Mouse (Mus musculus) lung, postnatal 36 days (tissue): ENCODE measurements at regions not wholly inside any gene's neighbourhood (a gene's known extent, or its start where the extent isn't known, plus 50 kb on each side); places are given as distances from the start of the nearest gene placed in this dataset.

ENCODE experiments used
- DNase-seq: peaks from one replicate; pipeline ENCODE4 v3.0.0; 2022; ENCODE audit warnings: mixed read lengths

DNA sequence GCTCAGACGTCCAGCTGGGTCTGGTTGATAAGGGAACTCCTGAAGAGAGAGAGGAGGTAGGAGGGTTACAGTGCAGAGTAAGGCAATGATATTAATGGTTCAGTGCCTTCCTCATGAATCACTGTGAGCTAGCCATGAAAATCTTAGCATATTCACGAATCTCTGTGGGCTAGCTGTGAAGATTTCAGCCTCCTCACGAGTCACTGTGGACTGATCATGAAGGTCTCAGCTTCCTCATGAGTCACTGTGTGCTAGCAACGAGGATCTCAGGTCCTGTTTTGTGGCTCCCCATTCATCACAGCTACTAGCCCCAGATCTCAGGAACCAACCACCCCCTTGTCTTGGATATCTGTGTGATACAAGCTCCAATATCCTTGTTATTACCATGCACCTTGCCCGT lies 191.4 kb downstream of the Rap2a start:
- DNase-seq, result no peak

DNA sequence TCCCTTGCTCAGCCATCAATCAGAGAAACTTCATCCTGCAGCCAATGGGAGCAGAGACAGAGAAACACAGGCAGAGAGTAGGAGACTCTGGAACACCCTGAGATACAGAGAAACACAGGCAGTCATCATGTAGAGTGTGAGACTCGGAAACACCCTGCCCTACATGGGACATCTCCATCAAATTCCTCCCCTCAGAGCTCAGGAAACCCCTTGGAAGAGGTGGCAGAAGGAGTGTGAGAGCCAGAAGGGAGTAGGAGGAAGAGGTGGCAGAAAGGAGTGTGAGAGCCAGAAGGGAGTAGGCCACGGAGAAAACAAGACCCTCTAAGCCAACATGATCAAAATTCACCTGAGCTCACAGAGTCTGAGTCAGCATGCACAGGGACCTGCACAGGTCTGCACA lies 197.5 kb downstream of the Rap2a start:
- no peak for DNase-seq

DNA sequence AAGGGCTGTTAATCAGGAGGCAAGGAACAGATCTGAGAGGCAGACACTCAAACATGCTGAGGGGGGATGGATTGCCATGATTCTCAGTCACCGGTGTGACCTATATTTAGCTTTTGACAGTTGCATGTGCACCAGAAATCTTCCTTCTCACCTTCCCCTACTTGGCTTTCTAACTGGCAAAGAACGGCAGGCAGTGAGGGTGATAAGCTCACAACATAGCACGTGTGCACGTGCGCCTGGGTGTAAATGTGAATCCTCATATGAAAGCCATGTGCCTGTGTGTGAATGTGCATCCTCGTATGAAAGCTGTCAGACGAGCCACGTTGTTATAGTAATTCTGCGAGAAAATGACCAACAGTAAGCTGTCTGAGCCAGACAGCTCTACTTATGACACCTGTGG lies 200.3 kb downstream of the Rap2a start:
- no peak for DNase-seq

DNA sequence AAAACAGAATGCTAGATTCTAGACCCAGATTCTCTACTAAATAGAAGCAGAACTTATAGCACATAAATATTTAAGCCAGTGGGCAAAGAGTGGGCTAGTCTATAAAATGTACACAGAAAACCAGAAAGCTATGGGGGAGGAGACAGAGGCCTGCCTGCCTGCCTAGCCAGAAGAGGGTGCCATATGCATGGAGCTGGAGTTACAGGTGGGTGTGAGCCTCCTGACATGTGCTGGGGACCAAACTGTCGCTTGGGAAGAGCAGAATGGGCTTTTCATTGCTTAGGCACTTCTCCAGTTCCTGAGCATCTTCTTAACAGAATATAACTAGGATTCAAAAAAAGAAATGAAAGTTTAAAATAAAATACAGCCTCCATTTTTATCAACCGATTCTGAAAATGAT lies 200.8 kb downstream of the Rap2a start:
- DNase-seq, result no peak

DNA sequence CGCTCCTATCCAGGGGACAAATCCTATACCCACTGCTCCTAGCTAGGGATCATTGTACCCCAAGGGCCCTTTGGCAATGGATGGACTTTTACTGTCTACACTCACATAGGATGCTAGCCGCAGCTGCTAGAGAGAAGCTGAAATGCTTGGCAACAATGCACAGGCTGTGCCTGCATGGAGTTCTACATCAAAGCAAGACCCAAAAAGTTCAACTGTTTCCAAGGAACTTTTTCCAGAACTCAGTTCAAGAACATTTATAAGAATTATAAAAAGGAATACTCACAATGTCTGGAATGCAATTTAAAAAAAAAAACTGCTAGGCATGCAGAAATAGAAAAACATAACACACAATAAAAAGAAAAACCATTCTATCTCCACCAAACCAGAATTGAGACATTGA lies 202.0 kb downstream of the Rap2a start:
- DNase-seq, result peak; percentile 22

DNA sequence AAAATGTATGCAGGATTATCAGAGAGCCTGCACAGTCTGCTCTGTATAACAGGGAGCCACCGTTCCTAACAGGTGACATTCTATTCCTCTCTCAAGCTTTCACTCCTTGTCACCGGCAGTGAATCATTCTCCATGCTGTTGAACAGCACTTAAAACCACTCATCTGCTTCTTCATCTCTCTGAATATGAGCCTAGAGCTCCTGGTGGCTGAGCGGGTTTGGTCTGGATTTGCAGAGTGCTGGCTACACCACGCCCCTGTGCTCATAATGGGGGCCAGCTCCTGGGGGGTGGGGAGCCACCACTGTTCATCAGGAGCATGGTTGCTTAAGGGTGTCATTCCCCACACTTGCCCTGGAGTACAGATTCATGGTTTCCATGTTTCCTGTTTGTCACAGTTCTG lies 207.0 kb downstream of the Rap2a start:
- DNase-seq, result peak; percentile 22

DNA sequence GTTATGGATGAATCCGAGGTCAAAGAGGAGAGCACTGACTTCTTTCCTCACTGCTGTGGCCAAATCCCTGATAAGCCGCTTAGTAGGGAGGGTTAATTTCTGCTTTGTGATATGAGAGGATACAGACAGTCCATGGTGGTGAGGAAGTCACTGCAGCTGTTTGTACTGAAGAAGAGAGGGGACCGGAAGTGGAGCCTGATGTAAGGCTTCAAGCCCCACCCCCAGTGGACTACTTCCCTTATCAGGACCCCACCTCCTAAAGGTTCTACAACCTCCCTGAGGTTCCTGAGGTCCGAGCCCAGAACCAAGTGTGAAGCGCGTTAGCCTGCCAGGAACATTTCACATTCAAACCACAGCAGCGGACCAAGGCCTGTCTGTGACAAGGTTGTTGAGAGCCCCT lies 207.6 kb downstream of the Rap2a start:
- DNase-seq, result peak; percentile 28

DNA sequence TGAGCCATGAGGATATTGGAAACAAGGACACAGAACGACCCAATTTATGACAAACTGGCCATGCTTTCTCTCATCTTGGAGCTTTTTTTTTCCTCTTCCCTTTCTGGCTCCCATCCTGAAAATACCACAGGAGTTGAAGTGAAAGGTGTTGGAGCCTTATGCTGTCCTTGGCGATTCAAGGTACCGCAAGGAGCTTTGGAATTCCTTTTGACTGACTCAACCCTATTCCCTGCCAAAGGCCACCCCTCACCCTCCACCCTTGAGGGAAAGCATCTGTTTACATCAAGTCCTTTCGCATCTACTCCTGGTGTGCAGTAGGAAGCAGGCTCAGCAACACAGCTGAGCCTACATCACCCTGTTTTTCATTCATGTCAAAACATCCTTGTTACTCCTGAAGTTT lies 208.5 kb downstream of the Rap2a start:
- peak; percentile 14 for DNase-seq

DNA sequence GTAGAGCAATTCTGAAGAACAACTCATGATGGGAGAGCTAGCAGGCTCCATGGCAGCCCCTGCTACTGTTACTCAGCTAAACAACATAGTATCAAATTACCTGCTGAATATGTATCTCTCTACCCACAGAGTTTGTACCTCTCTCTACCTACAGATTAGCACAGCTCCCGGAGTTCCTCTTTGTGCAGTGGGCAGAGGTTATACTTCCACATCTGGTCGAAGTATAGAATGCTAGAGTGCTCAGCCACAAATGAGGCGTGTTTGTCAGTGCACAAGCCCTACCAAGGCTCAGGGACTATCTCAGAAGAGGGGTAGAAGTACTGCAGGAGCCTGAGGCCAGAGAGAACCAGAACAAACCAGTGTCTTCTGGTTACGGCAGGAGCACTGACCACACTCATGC lies 211.6 kb upstream of the Ipo5 start:
- DNase-seq, result no peak

DNA sequence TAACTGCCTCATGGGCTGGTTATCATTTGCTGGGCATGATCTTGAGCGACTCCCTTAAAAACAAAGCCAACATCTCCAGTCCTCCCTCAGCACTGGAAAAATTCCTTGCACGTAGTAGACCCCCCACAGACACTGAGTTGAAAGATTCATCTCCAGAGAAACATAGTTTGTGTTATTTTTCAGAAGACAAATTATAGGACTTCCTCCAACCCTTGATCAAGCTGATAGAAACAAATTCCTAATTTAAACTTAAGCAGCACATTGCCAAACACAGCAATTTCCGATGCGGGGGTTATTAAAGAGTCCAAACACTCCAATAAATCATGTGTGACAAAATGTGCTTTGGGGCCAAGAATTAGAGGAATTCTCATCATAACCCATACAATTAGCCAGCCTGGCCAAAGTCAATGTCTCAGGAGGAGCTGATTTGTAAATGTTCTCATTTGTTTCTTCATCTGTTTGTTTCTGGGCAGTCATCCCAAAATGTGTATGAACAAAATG lies 205.7 kb upstream of the Ipo5 start:
- peak; percentile 60 for DNase-seq

DNA sequence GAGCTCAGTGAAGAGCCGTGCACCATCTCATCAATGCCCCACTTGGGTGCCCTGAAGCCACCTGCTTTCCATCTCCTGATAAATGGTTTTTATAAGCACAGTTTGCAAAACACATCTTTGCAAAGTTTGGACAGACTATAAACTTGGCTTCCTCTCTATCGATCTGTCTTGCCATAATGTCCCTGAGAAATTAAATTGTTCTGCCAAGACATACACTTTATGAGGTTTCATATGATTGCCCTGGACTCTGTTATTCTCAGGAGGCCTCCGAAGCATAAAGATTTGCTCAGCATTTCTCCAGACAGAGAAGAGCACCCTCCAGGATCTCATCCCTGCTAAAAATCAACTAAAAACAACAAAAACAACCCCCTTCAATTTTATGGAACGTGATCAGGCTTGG lies 200.2 kb upstream of the Ipo5 start:
- DNase-seq, result no peak

DNA sequence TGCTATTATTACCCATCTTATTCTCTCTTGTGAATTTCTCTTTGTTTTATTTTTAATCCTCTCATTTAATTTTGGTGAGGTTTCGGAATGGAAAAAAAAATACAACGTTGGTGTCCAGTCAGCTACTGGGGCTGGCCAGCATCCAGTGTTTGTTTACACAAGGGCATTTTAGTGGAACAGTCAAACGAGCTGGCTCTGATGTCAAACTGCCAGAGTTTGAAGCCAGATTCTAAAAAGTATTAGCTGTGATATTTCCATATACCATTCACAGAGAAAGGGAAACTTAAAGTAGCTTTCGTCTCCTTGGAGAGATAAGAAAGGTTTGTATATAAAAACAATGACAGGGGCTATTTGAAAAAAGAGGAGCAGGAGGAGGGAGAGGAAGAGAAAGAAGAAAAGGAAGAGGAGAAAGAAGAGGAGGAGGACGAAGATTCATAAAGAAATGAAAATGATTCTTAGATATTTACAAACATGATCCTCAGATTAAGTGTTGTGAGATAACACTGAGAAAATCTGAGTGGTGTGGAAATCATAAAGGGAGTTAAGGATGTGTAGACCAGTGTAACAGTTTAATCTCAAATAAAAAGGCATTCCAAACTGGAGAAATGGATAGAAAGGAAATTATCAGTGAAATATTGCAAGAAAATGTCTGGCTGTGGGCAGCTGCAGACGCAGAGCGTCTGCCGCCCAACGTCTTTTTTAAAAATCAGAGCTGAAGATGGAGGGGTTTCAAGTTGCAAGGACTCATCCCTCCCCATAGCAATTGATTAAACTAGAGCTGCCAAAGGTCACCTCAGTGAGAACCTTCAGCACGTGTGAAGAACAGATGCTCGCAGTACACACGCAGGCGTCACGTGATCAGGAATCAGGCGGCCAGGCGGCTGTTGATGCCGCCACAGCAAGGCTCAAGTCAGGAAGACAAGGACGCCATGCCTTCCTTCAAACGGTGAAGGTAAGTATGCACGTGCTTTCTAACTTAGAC lies 190.3 kb upstream of the Ipo5 start:
- DNase-seq, result peak; percentile 74

DNA sequence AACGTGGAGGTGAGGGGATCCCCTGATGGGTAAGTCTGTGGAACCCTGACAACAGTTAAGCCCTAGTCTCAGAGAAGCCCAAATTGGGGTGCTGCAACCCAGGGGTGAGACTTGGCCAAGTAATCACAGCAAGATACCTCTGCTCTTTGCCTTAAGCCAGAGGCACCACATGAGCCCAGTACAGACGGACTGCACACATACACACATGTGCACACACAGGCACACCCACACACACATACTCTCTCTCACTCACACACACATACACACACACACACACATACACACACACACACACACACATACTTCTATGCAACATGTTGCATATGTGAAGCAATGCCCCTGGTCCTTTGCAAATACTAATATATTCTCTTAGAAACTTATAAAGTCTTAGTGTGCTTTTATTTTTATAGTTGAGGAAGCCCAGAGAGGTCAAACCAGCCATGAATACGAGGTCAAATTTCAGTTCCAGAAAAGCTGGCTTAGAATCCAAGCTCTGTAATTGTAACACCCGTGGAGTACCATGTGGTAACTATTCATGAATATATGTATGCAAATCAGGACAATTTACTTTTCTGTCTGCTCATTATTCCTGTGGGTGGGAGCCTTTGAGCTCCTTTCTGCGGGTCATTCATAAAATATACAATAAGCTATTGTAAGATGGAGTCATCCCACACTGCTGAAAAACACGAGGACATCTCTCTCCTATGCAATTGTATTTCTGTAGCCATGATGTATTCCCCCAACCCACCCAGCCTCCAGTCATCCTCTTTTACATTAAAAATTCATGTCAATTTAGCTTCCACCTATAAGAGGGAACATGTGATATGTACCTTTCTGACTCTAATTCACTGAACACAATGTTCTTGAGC lies 189.2 kb upstream of the Ipo5 start:
- no peak for DNase-seq

DNA sequence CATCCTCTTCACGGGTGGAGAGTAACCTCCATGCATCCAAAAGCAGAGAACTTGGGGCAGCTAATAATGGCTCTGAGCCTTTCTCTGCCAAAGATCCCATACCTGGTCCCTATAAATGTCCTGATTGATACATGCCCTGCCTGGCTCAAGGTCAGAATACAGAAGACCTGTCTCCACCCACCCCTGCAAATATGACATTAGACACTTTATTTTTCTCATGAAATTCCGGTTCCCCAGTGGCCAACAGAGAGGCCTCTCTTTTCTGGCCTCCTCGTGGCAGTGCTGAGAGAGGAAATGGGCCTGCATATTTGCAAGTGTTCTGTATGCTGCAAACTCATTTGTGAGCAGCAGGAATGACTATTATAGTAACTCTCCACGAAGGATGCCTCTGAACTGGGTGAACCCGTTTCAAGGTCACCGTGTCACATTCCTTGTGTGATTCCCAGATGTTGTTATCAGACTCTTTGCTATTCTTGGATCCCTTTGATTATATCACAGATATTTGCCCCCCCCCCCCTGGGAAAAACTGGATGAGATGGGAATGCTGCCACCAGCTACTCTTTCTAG lies 188.4 kb upstream of the Ipo5 start:
- peak; percentile 42 for DNase-seq

DNA sequence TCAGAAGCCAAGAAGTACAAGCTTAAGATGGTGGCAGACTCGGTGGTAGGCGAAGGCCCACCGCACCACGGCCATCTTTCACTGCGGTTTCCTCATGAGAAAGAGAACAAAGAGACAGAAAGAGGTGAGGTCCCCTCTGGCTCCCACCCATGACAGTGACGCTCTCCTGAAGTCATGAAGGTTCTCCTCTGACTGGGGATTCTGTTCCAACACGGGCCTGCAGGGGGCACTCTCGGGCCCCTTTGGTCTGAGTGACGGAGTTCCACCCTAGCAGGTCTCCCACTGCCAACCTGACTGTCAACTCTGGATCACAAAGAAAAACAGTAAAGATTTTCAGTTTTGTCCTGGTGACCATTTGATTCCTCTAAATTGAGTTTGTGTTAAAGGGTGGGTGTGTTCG lies 182.9 kb upstream of the Ipo5 start:
- DNase-seq, result no peak

DNA sequence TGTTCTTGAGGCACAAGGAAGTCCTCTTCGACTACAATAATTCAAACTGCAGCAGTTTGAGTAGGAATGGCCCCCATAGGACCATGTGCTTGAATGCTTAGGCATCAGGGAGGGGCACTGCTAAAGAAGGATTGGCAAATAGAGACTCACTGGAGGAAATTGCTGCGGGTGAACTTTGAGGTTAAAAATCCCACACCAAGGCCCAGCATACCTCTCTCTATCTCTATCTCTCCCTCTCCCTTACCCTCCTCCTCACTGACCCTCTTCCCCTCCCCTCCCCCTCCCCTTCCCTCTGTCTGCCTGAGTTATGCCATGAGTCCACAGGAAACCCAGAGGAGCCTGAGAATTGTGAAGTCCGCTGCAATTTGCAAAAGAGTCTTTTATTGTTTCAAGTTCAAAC lies 180.8 kb upstream of the Ipo5 start:
- DNase-seq, result no peak

DNA sequence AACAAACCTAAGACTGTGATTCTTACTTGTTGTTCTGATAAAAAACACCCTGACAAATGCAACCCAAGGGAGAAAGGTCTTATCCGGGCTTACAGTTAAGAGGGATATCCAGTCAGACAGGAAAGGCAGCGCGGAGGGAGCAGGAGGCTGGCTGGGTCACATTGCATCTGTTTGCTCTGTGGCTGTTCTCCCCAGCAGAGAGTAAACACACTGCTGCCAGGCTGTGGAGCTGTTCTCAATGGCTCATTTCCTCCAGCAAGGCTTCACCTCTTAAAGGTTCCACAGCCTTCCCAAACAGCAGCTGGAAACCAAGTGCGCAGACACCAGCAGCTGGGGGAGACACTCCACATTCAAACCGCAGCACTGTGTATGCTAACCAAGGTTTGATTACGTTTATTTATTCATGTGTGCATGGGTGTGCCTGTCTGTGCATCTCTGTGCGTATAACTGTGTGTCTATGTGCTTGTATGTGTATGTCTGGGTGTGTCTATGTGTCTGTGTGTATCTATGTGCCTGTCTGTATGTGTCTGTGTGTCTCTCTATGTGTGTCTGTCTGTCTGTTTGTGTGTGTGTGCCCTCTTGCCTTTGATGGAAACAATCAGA lies 179.2 kb upstream of the Ipo5 start:
- DNase-seq, result no peak

DNA sequence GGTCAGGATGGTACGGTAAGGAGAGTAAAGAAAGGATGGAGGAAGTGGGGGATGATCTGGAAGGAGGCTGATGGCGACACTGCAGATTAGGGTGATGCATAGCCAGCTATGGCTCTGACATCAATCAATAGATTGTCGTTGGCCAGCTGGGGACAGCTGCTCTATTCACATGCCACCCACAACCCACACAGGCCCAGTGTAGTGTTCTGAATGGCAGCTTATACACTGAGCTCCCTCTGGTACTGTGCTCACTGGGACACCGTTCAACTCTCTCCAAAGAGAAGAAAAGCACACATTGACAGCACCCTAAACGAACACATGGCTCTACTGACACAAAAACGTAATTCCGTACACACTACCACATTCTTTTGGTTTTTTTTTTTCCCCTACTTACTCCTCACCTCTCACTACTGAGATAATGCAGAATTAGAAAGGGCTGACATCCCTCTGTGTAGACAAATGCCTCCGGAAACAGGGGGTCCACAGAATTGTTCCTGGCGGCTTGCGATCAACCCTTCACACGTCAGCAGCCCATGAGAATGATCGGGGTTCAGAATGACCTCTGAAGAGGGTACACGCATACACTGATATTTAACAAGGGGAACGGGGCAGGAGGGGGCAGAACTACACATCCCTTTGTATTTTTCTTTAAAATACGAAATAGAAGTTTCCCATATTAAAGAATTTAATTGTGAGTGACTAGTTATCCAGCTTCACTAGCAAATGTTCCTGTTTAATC lies 178.5 kb upstream of the Ipo5 start:
- DNase-seq, result no peak

DNA sequence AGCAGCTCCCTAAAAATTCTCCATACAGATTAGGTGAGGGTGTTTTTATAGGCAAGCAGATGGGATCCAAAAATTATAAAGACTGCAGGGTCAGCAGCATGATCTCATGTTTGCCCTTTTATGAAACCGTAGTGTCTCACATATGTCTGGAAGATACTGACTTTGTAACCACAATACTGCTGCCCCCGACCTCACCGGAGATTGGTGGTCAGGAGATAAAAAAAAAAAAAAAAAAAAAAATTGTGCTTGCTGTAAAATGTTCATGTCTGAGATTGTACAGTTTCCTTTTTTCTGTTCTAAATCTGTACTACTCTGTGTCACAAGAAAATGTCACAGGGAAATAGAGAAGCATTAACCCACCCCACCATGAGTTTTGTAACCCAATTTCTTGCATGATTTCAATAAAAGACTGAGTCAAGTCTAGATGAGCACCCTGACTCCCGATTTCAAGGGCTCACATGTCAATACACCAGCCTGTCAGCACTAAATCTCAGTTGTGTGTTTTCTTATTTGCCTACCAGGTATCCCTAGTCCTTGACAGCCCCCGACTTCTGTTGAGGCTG lies 169.5 kb upstream of the Ipo5 start:
- DNase-seq, result peak; percentile 18

DNA sequence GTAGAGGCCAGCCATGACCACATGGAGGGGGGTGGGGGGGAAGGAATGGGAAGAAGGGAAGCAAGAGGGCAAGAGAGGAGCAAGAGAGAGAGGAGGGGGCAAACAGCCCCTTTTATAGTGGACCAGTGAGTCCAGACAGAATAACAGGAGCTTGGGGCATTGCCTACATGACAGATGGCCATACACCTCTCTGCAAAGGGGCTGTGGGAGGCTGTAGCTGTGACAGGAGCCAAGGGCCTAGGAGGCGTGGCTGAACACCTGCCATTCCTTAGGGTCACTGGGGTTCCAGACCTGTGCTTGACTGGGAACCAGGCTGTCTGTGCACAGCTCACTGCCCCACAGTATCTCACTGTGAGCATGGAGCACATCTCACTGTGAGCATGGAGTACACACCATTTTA lies 157.0 kb upstream of the Ipo5 start:
- no peak for DNase-seq

DNA sequence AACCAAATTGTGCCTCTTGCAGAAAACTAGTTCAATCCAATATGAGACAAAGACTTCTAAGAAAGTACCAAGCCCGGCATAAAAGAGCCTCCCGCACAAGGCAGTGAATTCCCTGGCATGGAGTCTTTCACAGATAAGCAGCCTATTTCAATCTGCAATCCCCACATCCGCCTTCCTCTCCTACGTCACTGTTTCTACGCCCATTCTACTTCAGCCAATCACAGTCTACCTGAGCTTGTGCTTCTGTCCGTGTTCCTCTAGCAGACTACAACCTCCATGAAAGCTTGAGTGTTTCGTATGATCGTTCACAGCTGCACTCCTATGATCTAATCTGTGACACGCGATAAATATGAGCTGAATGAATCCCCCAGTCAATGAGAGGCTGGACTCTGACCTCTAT lies 155.6 kb upstream of the Ipo5 start:
- DNase-seq, result peak; percentile 62
